8 mouse cellular contexts compared by ENCODE assay signal in the genomic region with DNA sequence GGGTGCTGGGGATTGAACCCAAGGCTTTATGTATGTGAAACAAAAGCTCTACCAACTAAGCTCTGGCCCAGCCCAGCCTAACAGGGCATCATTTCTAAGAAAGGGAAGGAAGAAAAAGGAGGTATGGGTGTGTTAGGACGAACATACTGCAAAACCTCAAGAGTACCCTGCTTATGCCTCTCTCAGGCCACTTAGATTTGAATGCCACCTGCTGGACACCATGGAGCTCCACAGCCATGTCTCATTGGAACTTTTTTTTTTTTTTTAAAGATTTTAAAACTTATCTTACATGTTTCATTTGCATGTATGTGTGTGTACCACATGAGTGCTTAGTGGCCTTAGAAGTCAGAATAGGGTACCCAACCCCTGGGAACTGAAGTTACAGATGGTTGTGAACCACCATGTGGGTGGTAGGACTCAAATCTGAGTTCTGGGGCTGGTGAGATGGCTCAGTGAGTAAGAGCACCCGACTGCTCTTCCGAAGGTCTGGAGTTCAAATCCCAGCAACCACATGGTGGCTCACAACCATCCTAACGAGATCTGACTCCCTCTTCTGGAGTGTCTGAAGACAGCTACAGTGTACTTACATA. TPM values are rescaled to one million over a fixed set of nuclear protein-coding genes. Genes with fewer than 3 reads are reported as not detected.
DNase-seq lines count a peak whose midpoint lies in the region; ATAC-seq and TF ChIP-seq lines count a peak whose summit lies in the region.
"Had no signal": no experiment of that assay in that cellular context is flagged by ENCODE, and none has a peak within 500 bp of the region (broad histone marks: within the 10 kb centered on the region; RNA-seq: fewer than 3 reads in every experiment).

No protein-coding gene starts in this region.

- H3K79me2 ChIP-seq in C2C12 (ENCODE audit: control insufficient read depth, insufficient read depth): no peaks in the 10 kb centered on the region
- H3K79me2 ChIP-seq in MEL (ENCODE audit: control insufficient read depth, insufficient read depth, low read length, poor library complexity): no peaks in the 10 kb centered on the region

- TF ChIP-seq RAD21 in MEL (IDR thresholded peaks at IDR 0.05; ENCODE audit: low read depth, low read length): peak; percentile 53

- no peak overlapping the region for H3K27ac ChIP-seq in intestine, postnatal 0 days (ENCODE audit: low read depth, low read length)
- H3K27ac ChIP-seq in intestine, embryonic 15.5 days: no peak overlapping the region
- no peak overlapping the region for H3K27ac ChIP-seq in MEL (ENCODE audit: control insufficient read depth, low read depth, low read length)
- no peak overlapping the region for H3K27ac ChIP-seq in lung, postnatal 0 days (ENCODE audit: low read length)
- H3K27ac ChIP-seq: forebrain, embryonic 12.5 days had no signal

- H3K27me3 ChIP-seq in intestine, postnatal 0 days (replicated peaks; ENCODE audit: control insufficient read depth, insufficient read depth, low read length): no peaks in the 10 kb centered on the region
- H3K27me3 ChIP-seq in intestine, embryonic 15.5 days (replicated peaks): no peaks in the 10 kb centered on the region
- H3K27me3 ChIP-seq in C2C12 (ENCODE audit: control insufficient read depth, insufficient read depth, insufficient read length) (no peaks in the 10 kb centered on the region), MEL (ENCODE audit: control insufficient read depth in 1 of 2, insufficient read depth in 2 of 2, low read length in 2 of 2) (peaks cover 0 to 2% of the 10 kb centered on the region in 2 experiments; a peak in 2 of 4 replicates)
- no peaks in the 10 kb centered on the region for H3K27me3 ChIP-seq in lung, postnatal 0 days (replicated peaks; ENCODE audit: insufficient read depth, low read length)
- H3K27me3 ChIP-seq: forebrain, embryonic 12.5 days had no signal

- no peak overlapping the region for H3K9ac ChIP-seq in intestine, postnatal 0 days (ENCODE audit: low read depth, low read length)
- H3K9ac ChIP-seq in intestine, embryonic 15.5 days: no peak overlapping the region
- H3K9ac ChIP-seq in MEL (ENCODE audit: control insufficient read depth, low read depth, low read length, poor library complexity, severe bottlenecking): no peak overlapping the region
- no peak overlapping the region for H3K9ac ChIP-seq in lung, postnatal 0 days (replicated peaks; ENCODE audit: low read depth)
- H3K9ac ChIP-seq: forebrain, embryonic 12.5 days had no signal

- 44% methylated on average over 4 of the region's 4 CpGs for WGBS in intestine, postnatal 0 days
- WGBS in intestine, embryonic 15.5 days: 50% methylated on average over 4 of the region's 4 CpGs
- 42% methylated on average over 4 of the region's 4 CpGs for WGBS in lung, postnatal 0 days

- H3K4me1 ChIP-seq in intestine, postnatal 0 days (replicated peaks; ENCODE audit: control insufficient read depth, insufficient read depth, low read length): no peaks in the 10 kb centered on the region
- H3K4me1 ChIP-seq in intestine, embryonic 15.5 days (replicated peaks): no peaks in the 10 kb centered on the region; the same call in 1 of the 2 replicates
- H3K4me1 ChIP-seq in MEL (ENCODE audit: control insufficient read depth in 1 of 2, insufficient read depth in 2 of 2, low read length in 2 of 2): peaks cover 0 to 2% of the 10 kb centered on the region in 2 experiments; a peak in 1 of 4 replicates
- 0 out of 2 replicates have a peak, but pooled peaks cover 3% of the 10 kb centered on the region for H3K4me1 ChIP-seq in lung, postnatal 0 days (ENCODE audit: insufficient read depth, low read depth, low read length)
- H3K4me1 ChIP-seq: forebrain, embryonic 12.5 days had no signal

- no peaks in the 10 kb centered on the region for H3K9me3 ChIP-seq in intestine, postnatal 0 days (ENCODE audit: control insufficient read depth)
- H3K9me3 ChIP-seq in intestine, embryonic 15.5 days: no peaks in the 10 kb centered on the region
- no peaks in the 10 kb centered on the region for H3K9me3 ChIP-seq in MEL (replicated peaks; ENCODE audit: insufficient read depth, low read length)
- H3K9me3 ChIP-seq in lung, postnatal 0 days (ENCODE audit: low read length): no peaks in the 10 kb centered on the region
- H3K9me3 ChIP-seq: forebrain, embryonic 12.5 days had no signal

- H3K4me3 ChIP-seq in intestine, postnatal 0 days (ENCODE audit: low read depth, low read length): no peak overlapping the region
- no peak overlapping the region for H3K4me3 ChIP-seq in intestine, embryonic 15.5 days (replicated peaks)
- no peak overlapping the region for H3K4me3 ChIP-seq in C2C12 (ENCODE audit: insufficient read depth, poor library complexity, severe bottlenecking)
- no peak overlapping the region for H3K4me3 ChIP-seq in MEL (ENCODE audit: control insufficient read depth in 1 of 2, insufficient read depth in 1 of 2, low read depth in 2 of 2, low read length in 2 of 2)
- no peak overlapping the region for H3K4me3 ChIP-seq in lung, postnatal 0 days (ENCODE audit: low read depth, low read length)
- H3K4me3 ChIP-seq: forebrain, embryonic 12.5 days had no signal

- no peak overlapping the region for H3K4me2 ChIP-seq in intestine, postnatal 0 days (replicated peaks; ENCODE audit: low read depth)
- no peak overlapping the region for H3K4me2 ChIP-seq in intestine, embryonic 15.5 days (replicated peaks)
- H3K4me2 ChIP-seq in lung, postnatal 0 days (replicated peaks; ENCODE audit: low read depth, low read length): no peak overlapping the region
- H3K4me2 ChIP-seq: forebrain, embryonic 12.5 days had no signal

- no peak for TF ChIP-seq POLR2A in MEL (IDR thresholded peaks at IDR 0.05; ENCODE audit: control insufficient read depth in 1 of 2, insufficient read depth in 1 of 2, low read depth in 1 of 2, low read length in 2 of 2, poor library complexity in 1 of 2)

- H3K79me3 ChIP-seq in C2C12 (ENCODE audit: low read depth): no peaks in the 10 kb centered on the region

- TF ChIP-seq CTCF in intestine, postnatal 0 days (IDR thresholded peaks at IDR 0.05; ENCODE audit: low read depth): peak; percentile 79
- TF ChIP-seq CTCF in C2C12 (IDR thresholded peaks at IDR 0.05; ENCODE audit: control insufficient read depth, insufficient read depth, insufficient read length) (peak; percentile 60), MEL (IDR thresholded peaks at IDR 0.05 in 2 of 3, conservative IDR thresholded peaks at IDR 0.05 in 1 of 3; ENCODE audit: control insufficient read depth in 1 of 3, insufficient read depth in 1 of 3, low read depth in 2 of 3, low read length in 3 of 3, poor library complexity in 1 of 3, severe bottlenecking in 1 of 3) (peak; percentile 23 to 53 (median 34); a peak in 4 of 6 replicates)
- TF ChIP-seq CTCF in lung, postnatal 0 days (IDR thresholded peaks at IDR 0.05): peak; percentile 86

- no peak for TF ChIP-seq EP300 in MEL (IDR thresholded peaks at IDR 0.05; ENCODE audit: low read depth in 1 of 2, low read length in 2 of 2)
- no peak for TF ChIP-seq EP300 in lung, postnatal 0 days (IDR thresholded peaks at IDR 0.05)

- no peak for ATAC-seq in intestine, postnatal 0 days
- ATAC-seq in intestine, embryonic 15.5 days: no peak
- peak; percentile 55 for ATAC-seq in lung, postnatal 0 days

- DNase-seq in MEL (ENCODE audit: low read depth, low spot score): peak; percentile 48
- DNase-seq in lung, postnatal 0 days (ENCODE audit: low spot score): peak; percentile 87
- no peak for DNase-seq in urinary bladder, postnatal 10 days (ENCODE audit: low spot score)
- no peak for DNase-seq in spleen, adult 12 weeks (ENCODE audit: low spot score)

- H3ac ChIP-seq in C2C12 (ENCODE audit: control insufficient read depth, insufficient read length, low read depth): no peak overlapping the region

- no peaks in the 10 kb centered on the region for H3K36me3 ChIP-seq in intestine, postnatal 0 days (ENCODE audit: control insufficient read depth, insufficient read depth)
- H3K36me3 ChIP-seq in intestine, embryonic 15.5 days: no peaks in the 10 kb centered on the region
- no peaks in the 10 kb centered on the region for H3K36me3 ChIP-seq in C2C12 (ENCODE audit: control insufficient read depth, insufficient read depth)
- H3K36me3 ChIP-seq in MEL (ENCODE audit: control insufficient read depth in 1 of 2, insufficient read depth in 2 of 2, low read length in 2 of 2): no peaks in the 10 kb centered on the region
- H3K36me3 ChIP-seq in lung, postnatal 0 days (ENCODE audit: insufficient read depth, low read length): no peaks in the 10 kb centered on the region
- H3K36me3 ChIP-seq: forebrain, embryonic 12.5 days had no signal

RNA-seq across cellular contexts. Expression of a gene that starts 22.1 kb away (rescaled TPM):
- polyA plus RNA-seq in intestine, postnatal 0 days (2015; fragmentation: Nextera tagmentation; extraction: Ambion mirVana): 25.0 and 25.8 TPM in 2 replicates
- 44.8 and 45.5 TPM in 2 replicates for polyA plus RNA-seq in intestine, embryonic 15.5 days (2015; fragmentation: Nextera tagmentation; extraction: Ambion mirVana)
- polyA plus RNA-seq in C2C12 (2012; fragmentation: generic; extraction: Trizol) (104 TPM), MEL (2012; ENCODE audit: insufficient read depth in 1 of 2, insufficient read length in 2 of 2, low read depth in 1 of 2, low replicate concordance in 2 of 2, missing spikeins in 1 of 2) (10 to 100 TPM in 1 of 2 experiments, not detected in 1; 17.4 TPM)
- 6.0 and 6.7 TPM in 2 replicates for total RNA-seq in MEL (2012; rRNA removed)
- 30.0 and 31.2 TPM in 2 replicates for polyA plus RNA-seq in lung, postnatal 0 days (2015; fragmentation: Nextera tagmentation; extraction: Ambion mirVana)

RNA-seq across cellular contexts. Expression of a gene that starts 41.6 kb away (rescaled TPM):
- polyA plus RNA-seq in intestine, postnatal 0 days (2015; fragmentation: Nextera tagmentation; extraction: Ambion mirVana): 0.23 TPM in 1 of 2 replicates, not detected in the other
- not detected in 2 replicates for polyA plus RNA-seq in intestine, embryonic 15.5 days (2015; fragmentation: Nextera tagmentation; extraction: Ambion mirVana)
- 0.33 TPM for polyA plus RNA-seq in C2C12 (2012; fragmentation: generic; extraction: Trizol)
- 0.15 TPM in 1 of 2 replicates, not detected in the other for total RNA-seq in MEL (2012; rRNA removed)
- polyA plus RNA-seq in MEL (2012; ENCODE audit: insufficient read depth in 1 of 2, insufficient read length in 2 of 2, low read depth in 1 of 2, low replicate concordance in 2 of 2, missing spikeins in 1 of 2): not detected
- not detected in 2 replicates for polyA plus RNA-seq in lung, postnatal 0 days (2015; fragmentation: Nextera tagmentation; extraction: Ambion mirVana)
- polyA plus RNA-seq: forebrain, embryonic 12.5 days had no signal

RNA-seq across cellular contexts. Expression of a gene that starts 48.8 kb away (rescaled TPM):
- polyA plus RNA-seq in intestine, postnatal 0 days (2015; fragmentation: Nextera tagmentation; extraction: Ambion mirVana): 2.9 and 3.1 TPM in 2 replicates
- polyA plus RNA-seq in intestine, embryonic 15.5 days (2015; fragmentation: Nextera tagmentation; extraction: Ambion mirVana): 5.6 TPM in 2 replicates
- polyA plus RNA-seq in C2C12 (2012; fragmentation: generic; extraction: Trizol) (21.2 TPM), MEL (2012; ENCODE audit: insufficient read depth in 1 of 2, insufficient read length in 2 of 2, low read depth in 1 of 2, low replicate concordance in 2 of 2, missing spikeins in 1 of 2) (10 to 100 TPM in 1 of 2 experiments, not detected in 1; 54.0 TPM)
- 4.4 and 5.2 TPM in 2 replicates for total RNA-seq in MEL (2012; rRNA removed)
- 5.0 and 6.5 TPM in 2 replicates for polyA plus RNA-seq in lung, postnatal 0 days (2015; fragmentation: Nextera tagmentation; extraction: Ambion mirVana)

RNA-seq across cellular contexts. Expression of a gene that starts 59.6 kb away (rescaled TPM):
- not detected in 2 replicates for polyA plus RNA-seq in intestine, postnatal 0 days (2015; fragmentation: Nextera tagmentation; extraction: Ambion mirVana)
- not detected in 2 replicates for polyA plus RNA-seq in intestine, embryonic 15.5 days (2015; fragmentation: Nextera tagmentation; extraction: Ambion mirVana)
- polyA plus RNA-seq in C2C12 (2012; fragmentation: generic; extraction: Trizol): not detected
- not detected in 2 replicates for total RNA-seq in MEL (2012; rRNA removed)
- polyA plus RNA-seq in MEL (2012; ENCODE audit: insufficient read depth in 1 of 2, insufficient read length in 2 of 2, low read depth in 1 of 2, low replicate concordance in 2 of 2, missing spikeins in 1 of 2): not detected
- polyA plus RNA-seq in lung, postnatal 0 days (2015; fragmentation: Nextera tagmentation; extraction: Ambion mirVana): not detected in 2 replicates
- polyA plus RNA-seq: forebrain, embryonic 12.5 days had no signal

Comparison
In these comparisons a context has a peak if more than half of its experiments do, and no peak if none do; other contexts are left out.
1. CTCF ChIP-seq: peak in every context shown above with its lines; median percentile 86 in lung, postnatal 0 days; 79 in intestine, postnatal 0 days; 60 in C2C12; 34 in MEL.
2. DNase-seq: peak in MEL (single experiment) and lung, postnatal 0 days (single experiment); none in urinary bladder, postnatal 10 days (single experiment) and spleen, adult 12 weeks (single experiment).